Mouse (Mus musculus) neural tube, embryonic 12.5 days (tissue): Measurements from ENCODE around the gene Prr15l. TPM values are rescaled to one million over a fixed set of nuclear protein-coding genes. Genes with fewer than 3 reads are reported as not detected.

Experiments
- ATAC-seq: fragments of 200-750 bp; cut with Nextera tagmentation; 2 replicates; pipeline ENCODE4 v1.8.0; 2017; ENCODE audit warnings: low read depth, mild to moderate bottlenecking, moderate TSS enrichment, moderate library complexity; ENCODE audit not compliant: low FRiP score
- H3K27ac ChIP-seq: fragments of 300-500 bp; sonication (generic); 2 replicates; pipeline ENCODE4 v1.5.1; 2016
- H3K27me3 ChIP-seq: fragments of 300-500 bp; sonication (generic); replicated peaks from 2 replicates; pipeline ENCODE4 v1.6.1; 2016; ENCODE audit warnings: mild to moderate bottlenecking
- H3K36me3 ChIP-seq: fragments of 300-500 bp; sonication (generic); 2 replicates; pipeline ENCODE4 v1.6.1; 2016; ENCODE audit warnings: mild to moderate bottlenecking
- H3K4me1 ChIP-seq: fragments of 300-500 bp; sonication (generic); 2 replicates; pipeline ENCODE4 v1.6.1; 2016
- H3K4me2 ChIP-seq: fragments of 300-500 bp; sonication (generic); replicated peaks from 2 replicates; pipeline ENCODE4 v1.6.1; 2016; ENCODE audit warnings: mild to moderate bottlenecking
- H3K4me3 ChIP-seq: fragments of 300-500 bp; sonication (generic); 2 replicates; pipeline ENCODE4 v1.5.1; 2016
- H3K9ac ChIP-seq: fragments of 300-500 bp; sonication (generic); 2 replicates; pipeline ENCODE4 v1.6.1; 2016; ENCODE audit warnings: mild to moderate bottlenecking
- H3K9me3 ChIP-seq: fragments of 300-500 bp; sonication (generic); 2 replicates; pipeline ENCODE4 v1.6.1; 2016; ENCODE audit warnings: mild to moderate bottlenecking
- WGBS: fragments of 180-500 bp; shearing (Covaris S2); methylation state at CpG from one replicate; pipeline ENCODE4 v1.1.7; 2016; 5-methylcytosine and 5-hydroxymethylcytosine counted together
- polyA plus RNA-seq: library from polyadenylated mRNA; unstranded; fragments of >200 nt; fragmentation: Nextera tagmentation; extraction: Ambion mirVana; gene quantifications from 2 replicates; pipeline ENCODE4 v1.2.1, GENCODE M21; 2016

The Prr15l gene
- polyA plus RNA-seq, 1 experiment from 2014 or later, result 0.61 TPM

GRCm38 (mm10) chr11:96975511-96976378 lies 47.8 kb downstream of the Prr15l start:
- H3K9ac ChIP-seq, result peak overlapping the region; percentile 87; the same call in 1 of the 2 replicates
- no peak for ATAC-seq
- H3K4me3 ChIP-seq, result peak overlapping the region; percentile 90; the same call in 1 of the 2 replicates
- H3K9me3 ChIP-seq, result no peaks in the 10 kb centered on the region
- no peaks in the 10 kb centered on the region for H3K27me3 ChIP-seq
- 81% methylated on average over 10 of the region's 10 CpGs for WGBS
- H3K27ac ChIP-seq, result no peak overlapping the region; the same call in 1 of the 2 replicates
- peaks cover 27% of the 10 kb centered on the region for H3K4me1 ChIP-seq
- H3K4me2 ChIP-seq, result peak overlapping the region; percentile 76
- no peaks in the 10 kb centered on the region for H3K36me3 ChIP-seq

- Histone ChIP-seq H3K9me3 (no peaks in the 10 kb centered on the region), H3K27ac (no peak overlapping the region), H3K36me3 (no peaks in the 10 kb centered on the region), H3K4me2 (peak overlapping the region; percentile 76), H3K9ac (peak overlapping the region; percentile 87), H3K4me3 (peak overlapping the region; percentile 90), H3K4me1 (peaks cover 27% of the 10 kb centered on the region), H3K27me3 (no peaks in the 10 kb centered on the region)
- ATAC-seq, result no peak
- WGBS, result 64% methylated on average over 3 of the region's 3 CpGs
Measured at GRCm38 (mm10) chr11:96976379-96976687, 48.4 kb downstream of the Prr15l start.

GRCm38 (mm10) chr11:96976911-96977591 lies 49.1 kb downstream of the Prr15l start:
- Histone ChIP-seq H3K4me3 (peak overlapping the region; percentile 90), H3K9ac (peak overlapping the region; percentile 87), H3K9me3 (no peaks in the 10 kb centered on the region), H3K27ac (peak overlapping the region; percentile 90), H3K27me3 (no peaks in the 10 kb centered on the region), H3K4me1 (peaks cover 27% of the 10 kb centered on the region), H3K36me3 (no peaks in the 10 kb centered on the region), H3K4me2 (peak overlapping the region; percentile 76)
- ATAC-seq, result peak; percentile 68
- WGBS, result under 1% methylated on average over 49 of the region's 50 CpGs

GRCm38 (mm10) chr11:96977606-96978400 lies 49.9 kb downstream of the Prr15l start:
- Histone ChIP-seq H3K4me3 (peak overlapping the region; percentile 90), H3K4me1 (peaks cover 27% of the 10 kb centered on the region), H3K9ac (peak overlapping the region; percentile 87), H3K27me3 (no peaks in the 10 kb centered on the region), H3K9me3 (no peaks in the 10 kb centered on the region), H3K4me2 (peak overlapping the region; percentile 76), H3K36me3 (no peaks in the 10 kb centered on the region), H3K27ac (peak overlapping the region; percentile 90)
- under 1% methylated on average over 44 of the region's 45 CpGs for WGBS
- peak; percentile 97 for ATAC-seq

- H3K4me1 ChIP-seq, result peaks cover 23% of the 10 kb centered on the region
- WGBS, result 39% methylated on average over 17 of the region's 17 CpGs
- no peak for ATAC-seq
- peak overlapping the region; percentile 57 for H3K9ac ChIP-seq
- H3K27ac ChIP-seq, result no peak overlapping the region
- H3K36me3 ChIP-seq, result no peaks in the 10 kb centered on the region
- 0 out of 2 replicates have a peak, but pooled peaks cover 4% of the 10 kb centered on the region for H3K27me3 ChIP-seq
- H3K4me3 ChIP-seq, result peak overlapping the region; percentile 46
- no peaks in the 10 kb centered on the region for H3K9me3 ChIP-seq
- peak overlapping the region; percentile 65 for H3K4me2 ChIP-seq
Measured at GRCm38 (mm10) chr11:96978401-96979246, 50.7 kb downstream of the Prr15l start.

- peaks cover 23% of the 10 kb centered on the region for H3K4me1 ChIP-seq
- 86% methylated on average over 7 of the region's 7 CpGs for WGBS
- H3K9ac ChIP-seq, result no peak overlapping the region
- no peaks in the 10 kb centered on the region for H3K9me3 ChIP-seq
- no peaks in the 10 kb centered on the region for H3K36me3 ChIP-seq
- ATAC-seq, result no peak
- no peak overlapping the region for H3K4me3 ChIP-seq
- peaks cover 4% of the 10 kb centered on the region; the same call in 1 of the 2 replicates for H3K27me3 ChIP-seq
- H3K4me2 ChIP-seq, result no peak overlapping the region
- no peak overlapping the region for H3K27ac ChIP-seq
Measured at GRCm38 (mm10) chr11:96979329-96979728, 51.4 kb downstream of the Prr15l start.

GRCm38 (mm10) chr11:96980021-96980420 lies 52.1 kb downstream of the Prr15l start:
- ATAC-seq, result no peak
- Histone ChIP-seq H3K4me2 (no peak overlapping the region), H3K4me3 (no peak overlapping the region), H3K4me1 (peaks cover 23% of the 10 kb centered on the region), H3K27ac (no peak overlapping the region), H3K9me3 (no peaks in the 10 kb centered on the region), H3K9ac (no peak overlapping the region), H3K36me3 (no peaks in the 10 kb centered on the region), H3K27me3 (peaks cover 8% of the 10 kb centered on the region)
- WGBS, result 76% methylated on average over 5 of the region's 5 CpGs

GRCm38 (mm10) chr11:96981461-96981860 lies 53.6 kb downstream of the Prr15l start:
- WGBS, result 76% methylated on average over 15 of the region's 15 CpGs
- Histone ChIP-seq H3K4me2 (no peak overlapping the region), H3K27me3 (peaks cover 14% of the 10 kb centered on the region), H3K27ac (no peak overlapping the region), H3K4me3 (no peak overlapping the region), H3K4me1 (peaks cover 18% of the 10 kb centered on the region), H3K9me3 (no peaks in the 10 kb centered on the region), H3K9ac (no peak overlapping the region), H3K36me3 (no peaks in the 10 kb centered on the region)
- no peak for ATAC-seq

GRCm38 (mm10) chr11:96982355-96982754 lies 54.5 kb downstream of the Prr15l start:
- Histone ChIP-seq H3K4me2 (peak overlapping the region; percentile 39; the same call in 1 of the 2 replicates), H3K9ac (no peak overlapping the region), H3K36me3 (no peaks in the 10 kb centered on the region), H3K4me1 (peaks cover 19% of the 10 kb centered on the region), H3K9me3 (no peaks in the 10 kb centered on the region), H3K27me3 (peaks cover 16% of the 10 kb centered on the region), H3K4me3 (no peak overlapping the region), H3K27ac (no peak overlapping the region)
- WGBS, result 2% methylated on average over 7 of the region's 7 CpGs
- ATAC-seq, result no peak

- Histone ChIP-seq H3K4me2 (peak within 1 kb of the TSS; percentile 39; the same call in 1 of the 2 replicates), H3K4me1 (peaks cover 24% of the 10 kb centered on the region), H3K36me3 (no peaks in the 10 kb centered on the region), H3K27me3 (peaks cover 19% of the 10 kb centered on the region), H3K27ac (no peak within 1 kb of the TSS), H3K4me3 (no peak within 1 kb of the TSS), H3K9me3 (no peaks in the 10 kb centered on the region), H3K9ac (no peak within 1 kb of the TSS)
- ATAC-seq, result no peak
- WGBS, result 41% methylated on average over 7 of the region's 7 CpGs
Measured at GRCm38 (mm10) chr11:96982859-96983258, 55.0 kb downstream of the Prr15l start, which contains the start of gene Sp2. TSS of gene Sp2 (minus strand) at chr11:96982959.

- Histone ChIP-seq H3K4me1 (peaks cover 23% of the 10 kb centered on the region), H3K4me2 (no peak overlapping the region), H3K9me3 (no peaks in the 10 kb centered on the region), H3K27me3 (peaks cover 26% of the 10 kb centered on the region), H3K36me3 (no peaks in the 10 kb centered on the region), H3K9ac (no peak overlapping the region), H3K27ac (no peak overlapping the region), H3K4me3 (no peak overlapping the region)
- WGBS, result 16% methylated on average over 4 of the region's 4 CpGs
- ATAC-seq, result no peak
Measured at GRCm38 (mm10) chr11:96984903-96985302, 57.0 kb downstream of the Prr15l start.
